Mouse (Mus musculus) kidney, postnatal 0 days (tissue): ENCODE measurements at regions not wholly inside any gene's neighbourhood (a gene's known extent, or its start where the extent isn't known, plus 50 kb on each side); places are given as distances from the start of the nearest gene placed in this dataset.
A peak's percentile ranks its signal among the peaks of the same experiment; 100 is the strongest.

Experiments used
- ATAC-seq: fragments of 200-750 bp; cut with Nextera tagmentation; replicated peaks from 2 replicates; pipeline ENCODE4 v1.8.0; 2017; ENCODE audit warnings: low read depth, moderate number of reproducible peaks, moderate TSS enrichment, moderate library complexity; ENCODE audit not compliant: low FRiP score
- DNase-seq: peaks from one replicate; pipeline ENCODE4 v3.0.0-alpha.2; 2016; ENCODE audit warnings: low spot score
- H3K27ac ChIP-seq: fragments of 300-500 bp; sonication (generic); 2 replicates; pipeline ENCODE4 v1.5.1; 2014; ENCODE audit warnings: mild to moderate bottlenecking
- H3K27me3 ChIP-seq: fragments of 300-500 bp; sonication (generic); 2 replicates; pipeline ENCODE4 v1.6.1; 2014; ENCODE audit warnings: low read length, mixed read lengths; ENCODE audit not compliant: insufficient read depth
- H3K36me3 ChIP-seq: fragments of 300-500 bp; sonication (generic); 2 replicates; pipeline ENCODE4 v1.6.1; 2014; ENCODE audit warnings: low read length, mixed read lengths; ENCODE audit not compliant: insufficient read depth
- H3K4me1 ChIP-seq: fragments of 300-500 bp; sonication (generic); replicated peaks from 2 replicates; pipeline ENCODE4 v1.6.1; 2014; ENCODE audit warnings: antibody characterized with exemption, low read length, mixed read lengths; ENCODE audit not compliant: insufficient read depth
- H3K4me2 ChIP-seq: fragments of 300-500 bp; sonication (generic); 2 replicates; pipeline ENCODE4 v1.6.1; 2014; ENCODE audit warnings: mild to moderate bottlenecking, low read length, moderate library complexity, mixed read lengths
- H3K4me3 ChIP-seq: fragments of 300-500 bp; sonication (generic); replicated peaks from 2 replicates; pipeline ENCODE4 v1.5.1; 2014; ENCODE audit warnings: low read depth, low read length
- H3K9ac ChIP-seq: fragments of 300-500 bp; sonication (generic); 2 replicates; pipeline ENCODE4 v1.6.1; 2014; ENCODE audit warnings: low read depth, low read length
- H3K9me3 ChIP-seq: fragments of 300-500 bp; sonication (generic); replicated peaks from 2 replicates; pipeline ENCODE4 v1.6.1; 2016; ENCODE audit warnings: low read length, inconsistent platforms, mixed read lengths
- CTCF ChIP-seq: IDR thresholded peaks from 2 replicates; pipeline ENCODE4 v1.5.1; 2016; ENCODE audit warnings: antibody characterized with exemption, low read depth, mild to moderate bottlenecking, moderate library complexity
- WGBS: fragments of 180-500 bp; shearing (Covaris S2); extraction: QIAGEN DNeasy Blood & Tissue Kit; methylation state at CpG from one replicate; pipeline ENCODE4 v1.1.7; 2014; 5-methylcytosine and 5-hydroxymethylcytosine counted together

GRCm38 (mm10) chrX:21644851-21645250 lies 69.8 kb upstream of the Slc6a14 start:
- H3K27me3 ChIP-seq, result no peaks in the 10 kb centered on the region
- no peak overlapping the region for H3K9ac ChIP-seq
- H3K4me3 ChIP-seq, result no peak overlapping the region
- no peaks in the 10 kb centered on the region for H3K36me3 ChIP-seq
- H3K4me2 ChIP-seq, result no peak overlapping the region
- H3K9me3 ChIP-seq, result no peaks in the 10 kb centered on the region
- no peak overlapping the region for H3K27ac ChIP-seq
- H3K4me1 ChIP-seq, result no peaks in the 10 kb centered on the region
- DNase-seq (no peak), ATAC-seq (no peak)
- 78% methylated on average over 1 of the region's 1 CpGs for WGBS
- no peak for TF ChIP-seq CTCF

DNA sequence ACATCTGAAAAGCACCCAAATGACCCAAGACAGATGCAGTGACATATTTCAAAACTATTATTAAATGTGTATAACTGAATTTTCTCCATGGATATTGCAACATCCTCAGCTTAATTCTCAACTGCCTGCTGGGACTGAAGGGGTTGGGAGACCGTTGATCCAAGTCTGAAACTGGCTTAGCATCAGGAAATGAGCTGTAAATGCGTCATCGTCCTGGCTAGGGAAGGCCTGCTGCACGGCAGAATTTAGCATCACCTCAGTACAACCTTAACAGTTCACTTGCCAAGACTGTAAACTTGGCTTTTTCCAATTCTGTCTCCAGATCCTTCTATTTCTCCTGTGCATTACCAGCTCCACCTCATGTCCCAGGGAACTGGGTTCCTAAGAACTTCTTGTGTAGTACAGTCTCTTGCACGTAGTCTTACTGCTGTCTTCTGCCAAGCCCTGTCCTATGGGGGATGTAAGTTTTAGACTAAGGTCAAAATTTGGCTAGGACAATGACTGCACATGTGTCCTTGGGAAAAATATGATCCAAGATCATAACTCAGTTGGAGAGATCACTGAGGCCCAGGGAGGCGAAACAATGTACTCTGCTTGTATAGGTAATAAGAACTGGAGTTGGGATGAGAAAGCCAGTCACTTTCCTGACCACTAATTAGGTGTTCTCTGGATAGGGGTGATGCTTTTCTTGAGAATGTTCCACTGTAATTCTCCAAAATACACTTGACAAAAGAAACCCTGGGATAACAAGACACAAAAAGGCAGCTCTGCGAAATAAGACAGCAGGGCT lies 63.0 kb upstream of the Slc6a14 start:
- Histone ChIP-seq H3K9ac (no peak overlapping the region), H3K9me3 (no peaks in the 10 kb centered on the region), H3K27ac (no peak overlapping the region), H3K4me2 (no peak overlapping the region), H3K4me3 (no peak overlapping the region), H3K4me1 (no peaks in the 10 kb centered on the region), H3K36me3 (no peaks in the 10 kb centered on the region), H3K27me3 (no peaks in the 10 kb centered on the region)
- no peak for TF ChIP-seq CTCF
- DNase-seq (peak; percentile 7), ATAC-seq (no peak)
- 61% methylated on average over 7 of the region's 7 CpGs for WGBS
